Mouse (Mus musculus) kidney, postnatal 0 days (tissue): ENCODE measurements around the gene Spon1. TPM values are rescaled to one million over a fixed set of nuclear protein-coding genes. Genes with fewer than 3 reads are reported as not detected.

Experiments
- ATAC-seq: fragments of 200-750 bp; cut with Nextera tagmentation; replicated peaks from 2 replicates; pipeline ENCODE4 v1.8.0; 2017; ENCODE audit warnings: low read depth, moderate number of reproducible peaks, moderate TSS enrichment, moderate library complexity; ENCODE audit not compliant: low FRiP score
- DNase-seq: peaks from one replicate; pipeline ENCODE4 v3.0.0-alpha.2; 2016; ENCODE audit warnings: low spot score
- H3K27ac ChIP-seq: fragments of 300-500 bp; sonication (generic); 2 replicates; pipeline ENCODE4 v1.5.1; 2014; ENCODE audit warnings: mild to moderate bottlenecking
- H3K27me3 ChIP-seq: fragments of 300-500 bp; sonication (generic); 2 replicates; pipeline ENCODE4 v1.6.1; 2014; ENCODE audit warnings: low read length, mixed read lengths; ENCODE audit not compliant: insufficient read depth
- H3K36me3 ChIP-seq: fragments of 300-500 bp; sonication (generic); 2 replicates; pipeline ENCODE4 v1.6.1; 2014; ENCODE audit warnings: low read length, mixed read lengths; ENCODE audit not compliant: insufficient read depth
- H3K4me1 ChIP-seq: fragments of 300-500 bp; sonication (generic); replicated peaks from 2 replicates; pipeline ENCODE4 v1.6.1; 2014; ENCODE audit warnings: antibody characterized with exemption, low read length, mixed read lengths; ENCODE audit not compliant: insufficient read depth
- H3K4me2 ChIP-seq: fragments of 300-500 bp; sonication (generic); 2 replicates; pipeline ENCODE4 v1.6.1; 2014; ENCODE audit warnings: mild to moderate bottlenecking, low read length, moderate library complexity, mixed read lengths
- H3K4me3 ChIP-seq: fragments of 300-500 bp; sonication (generic); replicated peaks from 2 replicates; pipeline ENCODE4 v1.5.1; 2014; ENCODE audit warnings: low read depth, low read length
- H3K9ac ChIP-seq: fragments of 300-500 bp; sonication (generic); 2 replicates; pipeline ENCODE4 v1.6.1; 2014; ENCODE audit warnings: low read depth, low read length
- H3K9me3 ChIP-seq: fragments of 300-500 bp; sonication (generic); replicated peaks from 2 replicates; pipeline ENCODE4 v1.6.1; 2016; ENCODE audit warnings: low read length, inconsistent platforms, mixed read lengths
- CTCF ChIP-seq: IDR thresholded peaks from 2 replicates; pipeline ENCODE4 v1.5.1; 2016; ENCODE audit warnings: antibody characterized with exemption, low read depth, mild to moderate bottlenecking, moderate library complexity
- WGBS: fragments of 180-500 bp; shearing (Covaris S2); extraction: QIAGEN DNeasy Blood & Tissue Kit; methylation state at CpG from one replicate; pipeline ENCODE4 v1.1.7; 2014; 5-methylcytosine and 5-hydroxymethylcytosine counted together
- polyA plus RNA-seq: library from polyadenylated mRNA; unstranded; fragments of >200 nt; fragmentation: Nextera tagmentation; extraction: Ambion mirVana; gene quantifications from 2 replicates; pipeline ENCODE4 v1.2.1, GENCODE M21; 2015

The Spon1 gene
- polyA plus RNA-seq, 1 experiment from 2014 or later = 12.1 TPM

GRCm38 (mm10) chr7:113918916-113919315, 153.1 kb downstream of the Spon1 start:
- H3K4me1 ChIP-seq = no peaks in the 10 kb centered on the region
- TF ChIP-seq CTCF = no peak
- H3K9ac ChIP-seq = no peak overlapping the region
- 87% methylated on average over 3 of the region's 3 CpGs for WGBS
- DNase-seq = no peak
- H3K9me3 ChIP-seq = no peaks in the 10 kb centered on the region
- no peak for ATAC-seq
- H3K36me3 ChIP-seq = no peaks in the 10 kb centered on the region
- H3K27ac ChIP-seq = no peak overlapping the region
- no peak overlapping the region for H3K4me3 ChIP-seq
- H3K27me3 ChIP-seq = no peaks in the 10 kb centered on the region
- H3K4me2 ChIP-seq = no peak overlapping the region

DNA sequence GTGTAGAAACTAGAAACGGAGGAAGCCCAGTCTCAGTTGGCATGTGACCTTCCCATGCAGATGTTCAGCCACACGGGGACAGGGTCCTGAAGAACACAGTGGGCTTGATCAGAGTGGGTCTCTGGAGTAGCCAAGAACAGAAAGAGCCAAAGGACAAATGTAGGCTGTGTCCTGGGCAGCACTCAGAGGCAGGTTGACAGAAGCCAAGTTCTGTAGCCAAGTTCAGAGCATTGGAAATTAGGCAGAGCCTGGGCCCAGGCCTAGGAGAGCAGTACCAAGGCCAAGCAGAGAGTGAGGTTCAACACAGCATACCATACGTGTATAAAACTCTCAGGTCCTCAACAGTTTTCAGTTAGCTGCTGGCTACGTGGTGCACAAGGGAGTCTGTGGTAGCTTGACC, 153.7 kb downstream of the Spon1 start:
- Histone ChIP-seq H3K9ac (no peak overlapping the region), H3K9me3 (no peaks in the 10 kb centered on the region), H3K4me1 (no peaks in the 10 kb centered on the region), H3K4me2 (no peak overlapping the region), H3K4me3 (no peak overlapping the region), H3K36me3 (no peaks in the 10 kb centered on the region), H3K27ac (no peak overlapping the region), H3K27me3 (no peaks in the 10 kb centered on the region)
- 86% methylated on average over 4 of the region's 4 CpGs for WGBS
- DNase-seq (no peak), ATAC-seq (no peak)
- no peak for TF ChIP-seq CTCF

DNA sequence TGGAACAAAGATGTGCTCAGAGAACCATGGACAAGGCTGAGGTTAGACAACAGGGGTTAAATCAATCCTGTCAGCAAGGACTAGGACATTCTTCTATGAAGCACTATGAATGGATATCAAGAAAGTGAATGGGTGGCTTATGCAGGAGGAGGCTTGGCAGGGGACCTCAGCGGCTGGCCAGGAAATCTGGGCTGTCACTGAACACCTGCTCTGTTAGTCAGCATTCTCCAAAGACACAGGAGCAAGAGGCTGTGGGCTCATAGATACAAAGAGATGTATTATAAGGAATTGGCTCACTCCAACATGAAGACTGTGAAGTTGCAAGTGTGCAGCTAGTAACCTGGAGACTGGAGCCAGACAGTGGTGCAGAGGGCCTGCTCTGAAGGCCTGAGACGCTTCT, 154.3 kb downstream of the Spon1 start:
- ATAC-seq (no peak), DNase-seq (no peak)
- TF ChIP-seq CTCF = no peak
- H3K4me2 ChIP-seq = no peak overlapping the region
- H3K27me3 ChIP-seq = no peaks in the 10 kb centered on the region
- H3K9ac ChIP-seq = no peak overlapping the region
- no peaks in the 10 kb centered on the region for H3K36me3 ChIP-seq
- 84% methylated on average over 2 of the region's 2 CpGs for WGBS
- H3K9me3 ChIP-seq = no peaks in the 10 kb centered on the region
- H3K27ac ChIP-seq = no peak overlapping the region
- no peak overlapping the region for H3K4me3 ChIP-seq
- H3K4me1 ChIP-seq = no peaks in the 10 kb centered on the region

DNA sequence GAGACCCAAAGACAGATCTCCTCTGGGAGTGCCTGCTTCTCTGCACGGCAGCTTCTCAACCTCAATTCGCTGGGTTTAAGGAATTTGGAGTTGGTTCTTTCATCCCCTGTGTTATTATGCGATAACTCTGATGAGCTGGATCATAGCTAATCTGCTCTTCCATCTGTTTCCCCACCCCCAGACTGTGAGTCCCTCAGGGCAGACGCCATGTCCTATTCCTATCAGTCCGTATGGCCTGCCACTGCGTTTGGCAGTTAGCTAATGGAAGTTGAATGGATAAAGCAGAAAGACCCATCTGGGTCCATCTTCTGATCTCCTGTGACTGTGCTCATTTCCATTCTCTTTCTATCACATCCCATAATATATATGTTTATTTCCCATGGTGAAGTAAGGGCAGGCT, 158.8 kb downstream of the Spon1 start:
- Histone ChIP-seq H3K4me3 (no peak overlapping the region), H3K27ac (no peak overlapping the region), H3K27me3 (no peaks in the 10 kb centered on the region), H3K4me2 (no peak overlapping the region), H3K9me3 (no peaks in the 10 kb centered on the region), H3K4me1 (no peaks in the 10 kb centered on the region), H3K9ac (no peak overlapping the region), H3K36me3 (no peaks in the 10 kb centered on the region)
- ATAC-seq (no peak), DNase-seq (no peak)
- no peak for TF ChIP-seq CTCF
- 84% methylated on average over 6 of the region's 6 CpGs for WGBS

DNA sequence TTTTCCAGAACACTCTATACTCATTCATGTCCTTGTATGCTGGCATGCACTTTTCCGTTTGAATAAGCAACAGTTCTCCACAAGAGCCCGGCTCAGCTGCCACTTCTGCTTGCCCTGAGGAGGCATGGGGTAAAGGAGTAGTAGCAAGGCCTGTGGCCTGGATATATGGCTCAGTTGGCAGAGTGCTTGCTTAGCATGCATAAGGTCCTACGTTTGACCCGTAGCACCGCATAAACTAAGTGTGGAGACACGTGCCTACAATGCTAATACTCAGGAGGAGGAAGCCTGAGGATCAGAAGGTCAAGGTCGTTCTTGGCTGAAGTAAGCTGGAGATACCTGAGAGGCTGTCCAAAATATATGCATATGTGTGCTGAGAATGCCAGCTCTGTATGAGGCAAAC, 185.1 kb downstream of the Spon1 start:
- Histone ChIP-seq H3K27me3 (no peaks in the 10 kb centered on the region), H3K36me3 (no peaks in the 10 kb centered on the region), H3K4me2 (no peak overlapping the region), H3K27ac (no peak overlapping the region), H3K4me3 (no peak overlapping the region), H3K4me1 (no peaks in the 10 kb centered on the region), H3K9ac (no peak overlapping the region), H3K9me3 (no peaks in the 10 kb centered on the region)
- DNase-seq (no peak), ATAC-seq (no peak)
- WGBS = 65% methylated on average over 7 of the region's 7 CpGs
- TF ChIP-seq CTCF = no peak

- H3K27ac ChIP-seq = no peak overlapping the region
- no peak overlapping the region for H3K4me2 ChIP-seq
- no peak overlapping the region for H3K4me3 ChIP-seq
- H3K9ac ChIP-seq = no peak overlapping the region
- no peak for ATAC-seq
- 75% methylated on average over 2 of the region's 2 CpGs for WGBS
- no peak for DNase-seq
- H3K4me1 ChIP-seq = no peaks in the 10 kb centered on the region
- H3K36me3 ChIP-seq = no peaks in the 10 kb centered on the region
- no peaks in the 10 kb centered on the region for H3K9me3 ChIP-seq
- TF ChIP-seq CTCF = no peak
- no peaks in the 10 kb centered on the region for H3K27me3 ChIP-seq
Measured at GRCm38 (mm10) chr7:113955431-113955830, 189.6 kb downstream of the Spon1 start.

GRCm38 (mm10) chr7:113960841-113961499, 195.2 kb downstream of the Spon1 start:
- Histone ChIP-seq H3K36me3 (no peaks in the 10 kb centered on the region), H3K4me1 (no peaks in the 10 kb centered on the region), H3K9ac (no peak overlapping the region), H3K9me3 (no peaks in the 10 kb centered on the region), H3K27ac (no peak overlapping the region), H3K4me3 (no peak overlapping the region), H3K27me3 (no peaks in the 10 kb centered on the region), H3K4me2 (no peak overlapping the region)
- no peak for DNase-seq
- no peak for TF ChIP-seq CTCF
- ATAC-seq = no peak
- 71% methylated on average over 9 of the region's 9 CpGs for WGBS
